ENCODE assay signal across 15 mouse cellular contexts in genomic region chr8:41785977-41786376, GRCm38 (mm10).
"Had no signal": no experiment of that assay in that cellular context is flagged by ENCODE, and none has a peak within 500 bp of the region (broad histone marks: within the 10 kb centered on the region; RNA-seq: fewer than 3 reads in every experiment).

No protein-coding gene starts in this region.

- DNase-seq: retina, postnatal 1 day; right cerebral cortex, adult 18-20 months; right cerebral cortex, postnatal 14 days; right cerebral cortex, postnatal 25 days; right cerebral cortex, postnatal 4 days; spleen, adult 18-20 months; thymus, adult 18-20 months; thymus, adult 2 months; thymus, postnatal 14 days; thymus, postnatal 25 days; thymus, postnatal 36 days; thymus, postnatal 4 days had no signal

- H3K4me3 ChIP-seq: neural tube, embryonic 15.5 days; stomach, embryonic 15.5 days had no signal

- H3K9me3 ChIP-seq: neural tube, embryonic 15.5 days; stomach, embryonic 15.5 days had no signal

- H3K27me3 ChIP-seq: neural tube, embryonic 15.5 days; stomach, embryonic 15.5 days had no signal

- H3K4me1 ChIP-seq: neural tube, embryonic 15.5 days; stomach, embryonic 15.5 days had no signal

- H3K27ac ChIP-seq: neural tube, embryonic 15.5 days; stomach, embryonic 15.5 days; stomach, postnatal 0 days had no signal

- H3K9ac ChIP-seq: neural tube, embryonic 15.5 days; stomach, embryonic 15.5 days had no signal

- H3K4me2 ChIP-seq: neural tube, embryonic 15.5 days; stomach, embryonic 15.5 days had no signal

- H3K36me3 ChIP-seq: neural tube, embryonic 15.5 days; stomach, embryonic 15.5 days had no signal
